Mouse (Mus musculus): ENCODE results near the gene Minos1. TPM values are rescaled to one million over a fixed set of nuclear protein-coding genes. Genes with fewer than 3 reads are reported as not detected.
A peak's percentile ranks its signal among the peaks of the same experiment; 100 is the strongest.

The Minos1 gene
- total and polyA plus RNA-seq, 2 experiments from 2014 or later: 17.1 to 462 TPM

- Histone ChIP-seq H3K27me3 (ENCODE audit: insufficient read depth, low read length) (no peaks in the 10 kb centered on the region), H3K27ac (no peak overlapping the region), H3K9ac (replicated peaks; ENCODE audit: low read length) (no peak overlapping the region), H3K9me3 (ENCODE audit: low read length) (no peaks in the 10 kb centered on the region), H3K4me1 (ENCODE audit: insufficient read depth, low read length) (peaks cover 22% of the 10 kb centered on the region), H3K4me2 (ENCODE audit: low read depth, low read length) (no peak overlapping the region), H3K4me3 (ENCODE audit: low read length) (no peak overlapping the region), H3K36me3 (ENCODE audit: insufficient read depth, low read length) (no peaks in the 10 kb centered on the region)
- DNase-seq (ENCODE audit: low spot score) (no peak), ATAC-seq (no peak)
- no peak for TF ChIP-seq CTCF (IDR thresholded peaks at IDR 0.05; ENCODE audit: low read depth)
- 63% methylated on average over 11 of the region's 11 CpGs for WGBS
Measured at GRCm38 (mm10) chr4:139085337-139085736, 45.6 kb downstream of the Minos1 start.

GRCm38 (mm10) chr4:139082790-139083564 lies 47.9 kb downstream of the Minos1 start:
- no peak overlapping the region for H3K27ac ChIP-seq
- 15% methylated on average over 11 of the region's 12 CpGs for WGBS

GRCm38 (mm10) chr4:139081270-139081931 lies 49.5 kb downstream of the Minos1 start:
- no peaks in the 10 kb centered on the region for H3K9me3 ChIP-seq (ENCODE audit: low read length)
- H3K9ac ChIP-seq (replicated peaks; ENCODE audit: low read length): no peak overlapping the region; the same call in 1 of the 2 replicates
- H3K4me1 ChIP-seq (ENCODE audit: insufficient read depth, low read length): peaks cover 22% of the 10 kb centered on the region
- H3K4me2 ChIP-seq (ENCODE audit: low read depth, low read length): no peak overlapping the region
- no peak overlapping the region for H3K4me3 ChIP-seq (ENCODE audit: low read length)
- ATAC-seq (no peak), DNase-seq (ENCODE audit: low spot score) (peak; percentile 57)
- WGBS: 38% methylated on average over 18 of the region's 18 CpGs
- H3K27me3 ChIP-seq (ENCODE audit: insufficient read depth, low read length): 0 out of 2 replicates have a peak, but pooled peaks cover 5% of the 10 kb centered on the region
- H3K36me3 ChIP-seq (ENCODE audit: insufficient read depth, low read length): no peaks in the 10 kb centered on the region
- no peak for TF ChIP-seq CTCF (IDR thresholded peaks at IDR 0.05; ENCODE audit: low read depth)
- peak overlapping the region; percentile 45; the same call in 1 of the 2 replicates for H3K27ac ChIP-seq

More at GRCm38 (mm10) chr4:139082790-139083564, 47.9 kb downstream of the Minos1 start:
- peak overlapping the region; percentile 46 for H3K4me2 ChIP-seq (ENCODE audit: low read depth, low read length)
- H3K9me3 ChIP-seq (ENCODE audit: low read length): no peaks in the 10 kb centered on the region
- peak overlapping the region; percentile 10; the same call in 1 of the 2 replicates for H3K9ac ChIP-seq (replicated peaks; ENCODE audit: low read length)
- DNase-seq (ENCODE audit: low spot score) (peak; percentile 86), ATAC-seq (peak; percentile 68)
- peaks cover 22% of the 10 kb centered on the region for H3K4me1 ChIP-seq (ENCODE audit: insufficient read depth, low read length)
- no peaks in the 10 kb centered on the region for H3K27me3 ChIP-seq (ENCODE audit: insufficient read depth, low read length)
- no peak overlapping the region for H3K4me3 ChIP-seq (ENCODE audit: low read length)
- H3K36me3 ChIP-seq (ENCODE audit: insufficient read depth, low read length): no peaks in the 10 kb centered on the region
- TF ChIP-seq CTCF (IDR thresholded peaks at IDR 0.05; ENCODE audit: low read depth): no peak

- no peak overlapping the region for H3K27ac ChIP-seq
- no peak for DNase-seq (ENCODE audit: low spot score)
- no peak overlapping the region for H3K4me2 ChIP-seq (ENCODE audit: low read depth, low read length)
- H3K4me1 ChIP-seq (ENCODE audit: insufficient read depth, low read length): peaks cover 22% of the 10 kb centered on the region
- TF ChIP-seq CTCF (IDR thresholded peaks at IDR 0.05; ENCODE audit: low read depth): no peak
- no peaks in the 10 kb centered on the region for H3K9me3 ChIP-seq (ENCODE audit: low read length)
- H3K27me3 ChIP-seq (ENCODE audit: insufficient read depth, low read length): peaks cover 17% of the 10 kb centered on the region
- no peak overlapping the region for H3K4me3 ChIP-seq (ENCODE audit: low read length)
- no peaks in the 10 kb centered on the region for H3K36me3 ChIP-seq (ENCODE audit: insufficient read depth, low read length)
- H3K9ac ChIP-seq (replicated peaks; ENCODE audit: low read length): no peak overlapping the region
- WGBS: 92% methylated on average over 7 of the region's 7 CpGs
- ATAC-seq: no peak
Measured at GRCm38 (mm10) chr4:139080259-139080658, 50.7 kb downstream of the Minos1 start.

GRCm38 (mm10) chr4:139079439-139079838 lies 51.5 kb downstream of the Minos1 start:
- DNase-seq (ENCODE audit: low spot score) (no peak), ATAC-seq (no peak)
- Histone ChIP-seq H3K4me1 (ENCODE audit: insufficient read depth, low read length) (peaks cover 22% of the 10 kb centered on the region), H3K4me2 (ENCODE audit: low read depth, low read length) (no peak overlapping the region), H3K9ac (replicated peaks; ENCODE audit: low read length) (no peak overlapping the region), H3K9me3 (ENCODE audit: low read length) (no peaks in the 10 kb centered on the region), H3K27me3 (ENCODE audit: insufficient read depth, low read length) (peaks cover 24% of the 10 kb centered on the region), H3K27ac (no peak overlapping the region), H3K4me3 (ENCODE audit: low read length) (no peak overlapping the region), H3K36me3 (ENCODE audit: insufficient read depth, low read length) (no peaks in the 10 kb centered on the region)
- TF ChIP-seq CTCF (IDR thresholded peaks at IDR 0.05; ENCODE audit: low read depth): no peak
- 66% methylated on average over 11 of the region's 11 CpGs for WGBS

DNA sequence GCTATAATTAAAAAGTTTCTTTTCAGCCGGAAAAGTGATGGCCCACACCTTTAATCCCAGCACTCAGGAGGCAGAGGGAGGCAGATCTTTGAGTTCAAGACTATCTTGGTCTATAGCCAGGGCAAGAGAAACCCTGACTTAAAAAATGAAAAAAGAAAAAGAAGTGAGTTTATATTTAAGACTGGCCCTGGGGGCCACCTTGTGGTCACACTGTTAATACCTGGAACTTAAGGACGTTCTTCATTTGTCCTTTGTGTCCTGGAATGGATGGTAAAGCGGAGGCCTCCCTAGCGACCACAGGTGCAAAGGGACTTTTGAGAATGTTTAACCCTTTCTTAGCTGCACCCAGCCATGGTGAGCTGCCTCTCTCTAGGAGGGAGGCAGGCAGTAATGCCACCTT lies 52.2 kb downstream of the Minos1 start:
- peak; percentile 65 for TF ChIP-seq CTCF (IDR thresholded peaks at IDR 0.05; ENCODE audit: low read depth)
- DNase-seq (ENCODE audit: low spot score) (peak; percentile 65), ATAC-seq (no peak)
- H3K9me3 ChIP-seq (ENCODE audit: low read length): no peaks in the 10 kb centered on the region
- no peak overlapping the region for H3K27ac ChIP-seq
- WGBS: 23% methylated on average over 4 of the region's 4 CpGs
- H3K9ac ChIP-seq (replicated peaks; ENCODE audit: low read length): no peak overlapping the region
- peaks cover 22% of the 10 kb centered on the region for H3K4me1 ChIP-seq (ENCODE audit: insufficient read depth, low read length)
- H3K4me3 ChIP-seq (ENCODE audit: low read length): no peak overlapping the region
- H3K4me2 ChIP-seq (ENCODE audit: low read depth, low read length): no peak overlapping the region
- no peaks in the 10 kb centered on the region for H3K36me3 ChIP-seq (ENCODE audit: insufficient read depth, low read length)
- peaks cover 29% of the 10 kb centered on the region for H3K27me3 ChIP-seq (ENCODE audit: insufficient read depth, low read length)
